ENCODE assay signal across 8 mouse cellular contexts in genomic region chr6:108444435-108444834, GRCm38 (mm10).
DNase-seq lines count a peak whose midpoint lies in the region; ATAC-seq and TF ChIP-seq lines count a peak whose summit lies in the region.
"Had no signal": no experiment of that assay in that cellular context is flagged by ENCODE, and none has a peak within 500 bp of the region (broad histone marks: within the 10 kb centered on the region; RNA-seq: fewer than 3 reads in every experiment).

No protein-coding gene starts in this region.

- peaks cover 52% of the 10 kb centered on the region for H3K4me1 ChIP-seq in kidney, adult 2 months (ENCODE audit: control insufficient read depth, insufficient read depth, low read length)
- H3K4me1 ChIP-seq in olfactory bulb, adult 2 months (ENCODE audit: control insufficient read depth, insufficient read depth, low read length) = peaks cover 15% of the 10 kb centered on the region
- peaks cover 2% of the 10 kb centered on the region; the same call in 1 of the 2 replicates for H3K4me1 ChIP-seq in midbrain, embryonic 15.5 days
- H3K4me1 ChIP-seq: limb, embryonic 12.5 days had no signal

- no peak overlapping the region for H3K9ac ChIP-seq in midbrain, embryonic 15.5 days
- H3K9ac ChIP-seq: limb, embryonic 12.5 days had no signal

- peak; percentile 57 for DNase-seq in kidney, adult 2 months
- no peak for DNase-seq in kidney, postnatal 4 days
- DNase-seq in adrenal gland, postnatal 14 days = peak; percentile 62
- DNase-seq in cerebellum, postnatal 14 days = peak; percentile 31 to 41
- DNase-seq in embryo, embryonic 10.5 days (ENCODE audit: low spot score) = no peak

- WGBS in kidney, adult 2 months = 38% methylated on average over 7 of the region's 7 CpGs
- 57% methylated on average over 7 of the region's 7 CpGs for WGBS in olfactory bulb, adult 2 months
- WGBS in midbrain, embryonic 15.5 days = 74% methylated on average over 7 of the region's 7 CpGs

- H3K36me3 ChIP-seq in kidney, adult 2 months (ENCODE audit: control insufficient read depth, insufficient read depth, low read length) = peaks cover 10% of the 10 kb centered on the region; the same call in 1 of the 2 replicates
- H3K36me3 ChIP-seq in midbrain, embryonic 15.5 days (replicated peaks) = no peaks in the 10 kb centered on the region

- no peak overlapping the region for H3K4me3 ChIP-seq in kidney, adult 2 months (ENCODE audit: insufficient read depth, low read depth, low read length)
- H3K4me3 ChIP-seq in olfactory bulb, adult 2 months (ENCODE audit: insufficient read depth, low read depth, low read length) = no peak overlapping the region
- no peak overlapping the region for H3K4me3 ChIP-seq in midbrain, embryonic 15.5 days
- H3K4me3 ChIP-seq: limb, embryonic 12.5 days had no signal

- H3K27ac ChIP-seq in kidney, adult 2 months (ENCODE audit: insufficient read depth, low read depth, low read length) = peak overlapping the region; percentile 95
- peak overlapping the region; percentile 46 for H3K27ac ChIP-seq in olfactory bulb, adult 2 months (ENCODE audit: insufficient read depth, low read depth, low read length)
- no peak overlapping the region for H3K27ac ChIP-seq in midbrain, embryonic 15.5 days
- H3K27ac ChIP-seq: limb, embryonic 12.5 days had no signal

- ATAC-seq in midbrain, embryonic 15.5 days (replicated peaks) = no peak

- H3K9me3 ChIP-seq in midbrain, embryonic 15.5 days = no peaks in the 10 kb centered on the region

- no peak overlapping the region for H3K4me2 ChIP-seq in midbrain, embryonic 15.5 days
- H3K4me2 ChIP-seq: limb, embryonic 12.5 days had no signal

- TF ChIP-seq POLR2A in kidney, adult 2 months (IDR thresholded peaks at IDR 0.05; ENCODE audit: low read depth, low read length) = no peak
- TF ChIP-seq POLR2A in olfactory bulb, adult 2 months (IDR thresholded peaks at IDR 0.05; ENCODE audit: insufficient read depth, low read depth, low read length) = no peak

- H3K27me3 ChIP-seq in kidney, adult 2 months (replicated peaks; ENCODE audit: control insufficient read depth, insufficient read depth, low read length) = no peaks in the 10 kb centered on the region
- no peaks in the 10 kb centered on the region for H3K27me3 ChIP-seq in midbrain, embryonic 15.5 days (replicated peaks)
- H3K27me3 ChIP-seq: limb, embryonic 12.5 days had no signal

- TF ChIP-seq CTCF in kidney, adult 2 months (conservative IDR thresholded peaks at IDR 0.05; ENCODE audit: insufficient read depth, insufficient read length, low read depth, low read length) = no peak
- no peak for TF ChIP-seq CTCF in olfactory bulb, adult 2 months (IDR thresholded peaks at IDR 0.05; ENCODE audit: insufficient read depth, low read depth, low read length)

Comparison
In these comparisons a context has a peak if more than half of its experiments do, and no peak if none do; other contexts are left out.
1. DNase-seq: peak in kidney, adult 2 months (single experiment), adrenal gland, postnatal 14 days (single experiment) and cerebellum, postnatal 14 days (2 of 2); none in kidney, postnatal 4 days (0 of 2) and embryo, embryonic 10.5 days (single experiment).